Mouse (Mus musculus): ENCODE results near the gene Xpr1. TPM values are rescaled to one million over a fixed set of nuclear protein-coding genes. Genes with fewer than 3 reads are reported as not detected.
"Not testable (repeated sequence)": the region's sequence is repeated elsewhere in the genome, so short reads cannot be mapped to it uniquely, and the experiment has no call there.

The Xpr1 gene
- total RNA-seq, 2 experiments from 2014 or later, result 77.5 to 87.5 TPM

GRCm38 (mm10) chr1:155275793-155276192 is 141.4 kb downstream of the Xpr1 start:
- no peak for DNase-seq (ENCODE audit: low spot score in 2 of 2)
- intact Hi-C loops (cut with DNase I), result no loop called here

GRCm38 (mm10) chr1:155274976-155275375 is 142.2 kb downstream of the Xpr1 start:
- DNase-seq (ENCODE audit: low spot score in 2 of 2), result peak in 1 of 2 experiments; percentile 54
- intact Hi-C loops (cut with DNase I), result no loop called here

- intact Hi-C loops (cut with DNase I), result no loop called here
- DNase-seq (ENCODE audit: low spot score in 2 of 2), result no peak
These were observed 144.3 kb downstream of the Xpr1 start for GRCm38 (mm10) chr1:155272953-155273352.

GRCm38 (mm10) chr1:155262496-155262895 is 154.7 kb downstream of the Xpr1 start:
- DNase-seq (ENCODE audit: low spot score in 2 of 2); intact Hi-C loops (cut with DNase I): not testable (repeated sequence)

GRCm38 (mm10) chr1:155254309-155254708 is 162.9 kb downstream of the Xpr1 start:
- no peak for DNase-seq (ENCODE audit: low spot score in 2 of 2)
- intact Hi-C loops (cut with DNase I), result no loop called here

- DNase-seq (ENCODE audit: low spot score in 2 of 2), result peak in 1 of 2 experiments; percentile 76
- intact Hi-C loops (cut with DNase I), result no loop called here
These were observed 164.1 kb downstream of the Xpr1 start for GRCm38 (mm10) chr1:155253126-155253525.

- DNase-seq (ENCODE audit: low spot score in 2 of 2), result no peak
- intact Hi-C loops (cut with DNase I), result no loop called here
These were observed 164.5 kb downstream of the Xpr1 start for GRCm38 (mm10) chr1:155252631-155253121.

- no peak for DNase-seq (ENCODE audit: low spot score in 2 of 2)
- intact Hi-C loops (cut with DNase I), result no loop called here
These were observed 165.6 kb downstream of the Xpr1 start for GRCm38 (mm10) chr1:155251596-155251995.

- intact Hi-C loops (cut with DNase I), result no loop called here
- DNase-seq (ENCODE audit: low spot score in 2 of 2), result no peak
These were observed 166.6 kb downstream of the Xpr1 start for GRCm38 (mm10) chr1:155250531-155251135.

- intact Hi-C loops (cut with DNase I), result no loop called here
- no peak for DNase-seq (ENCODE audit: low spot score in 2 of 2)
These were observed 167.3 kb downstream of the Xpr1 start for GRCm38 (mm10) chr1:155249896-155250295.

GRCm38 (mm10) chr1:155248041-155248440 is 169.2 kb downstream of the Xpr1 start:
- no peak for DNase-seq (ENCODE audit: low spot score in 2 of 2)

GRCm38 (mm10) chr1:155247441-155247840 is 169.8 kb downstream of the Xpr1 start:
- no peak for DNase-seq (ENCODE audit: low spot score in 2 of 2)
- intact Hi-C loops (cut with DNase I), result no loop called here

More at GRCm38 (mm10) chr1:155248041-155248440, 169.2 kb downstream of the Xpr1 start:
- intact Hi-C loops (cut with DNase I), result no loop called here

- no peak for DNase-seq (ENCODE audit: low spot score in 2 of 2)
- intact Hi-C loops (cut with DNase I), result no loop called here
These were observed 171.7 kb downstream of the Xpr1 start for GRCm38 (mm10) chr1:155245516-155245915.

- no peak for DNase-seq (ENCODE audit: low spot score in 2 of 2)
- intact Hi-C loops (cut with DNase I), result no loop called here
These were observed 172.4 kb downstream of the Xpr1 start for GRCm38 (mm10) chr1:155244771-155245211.

GRCm38 (mm10) chr1:155243797-155244770 is 173.1 kb downstream of the Xpr1 start, which contains the start of gene BC034090:
TSS of gene BC034090 (minus strand) at chr1:155244444.
- no peak for DNase-seq (ENCODE audit: low spot score in 2 of 2)
- intact Hi-C loops (cut with DNase I), result no loop called here

- intact Hi-C loops (cut with DNase I), result no loop called here
These were observed 174.8 kb downstream of the Xpr1 start for GRCm38 (mm10) chr1:155242488-155242745.

GRCm38 (mm10) chr1:155241701-155242487 is 175.3 kb downstream of the Xpr1 start:
- no peak for DNase-seq (ENCODE audit: low spot score in 2 of 2)
- intact Hi-C loops (cut with DNase I), result no loop called here

More at GRCm38 (mm10) chr1:155242488-155242745, 174.8 kb downstream of the Xpr1 start:
- no peak for DNase-seq (ENCODE audit: low spot score in 2 of 2)

- DNase-seq (ENCODE audit: low spot score in 2 of 2), result peak in 1 of 2 experiments; percentile 14
- intact Hi-C loops (cut with DNase I), result no loop called here
These were observed 177.1 kb downstream of the Xpr1 start for GRCm38 (mm10) chr1:155239962-155240717.

- DNase-seq (ENCODE audit: low spot score in 2 of 2), result peak in 1 of 2 experiments; percentile 18
- intact Hi-C loops (cut with DNase I), result no loop called here
These were observed 178.0 kb downstream of the Xpr1 start for GRCm38 (mm10) chr1:155239169-155239568.

Measured in left cerebral cortex, postnatal 25 days (tissue).